Mouse (Mus musculus) hindbrain, embryonic 16.5 days (tissue): ENCODE results near the gene Tada2b. TPM values are rescaled to one million over a fixed set of nuclear protein-coding genes. Genes with fewer than 3 reads are reported as not detected.

Experiments
- ATAC-seq: fragments of 200-750 bp; cut with Nextera tagmentation; 2 replicates; pipeline ENCODE4 v1.8.0; 2017; ENCODE audit warnings: moderate TSS enrichment, moderate library complexity
- H3K27ac ChIP-seq: fragments of 300-500 bp; sonication (generic); 2 replicates; pipeline ENCODE4 v1.5.1; 2014; ENCODE audit warnings: low read depth, mild to moderate bottlenecking, control low read depth, low read length, moderate library complexity
- H3K27me3 ChIP-seq: fragments of 300-500 bp; sonication (generic); replicated peaks from 2 replicates; pipeline ENCODE4 v1.6.1; 2014; ENCODE audit warnings: low read length; ENCODE audit not compliant: control insufficient read depth, insufficient read depth
- H3K36me3 ChIP-seq: fragments of 300-500 bp; sonication (generic); 2 replicates; pipeline ENCODE4 v1.6.1; 2014; ENCODE audit warnings: mild to moderate bottlenecking, low read length, moderate library complexity, mixed read lengths; ENCODE audit not compliant: control insufficient read depth, insufficient read depth
- H3K4me1 ChIP-seq: fragments of 300-500 bp; sonication (generic); 2 replicates; pipeline ENCODE4 v1.6.1; 2014; ENCODE audit warnings: low read depth, low read length; ENCODE audit not compliant: control insufficient read depth, insufficient read depth
- H3K4me2 ChIP-seq: fragments of 300-500 bp; sonication (generic); 2 replicates; pipeline ENCODE4 v1.6.1; 2014; ENCODE audit warnings: mild to moderate bottlenecking, low read length, control low read depth, moderate library complexity
- H3K4me3 ChIP-seq: fragments of 300-500 bp; sonication (generic); 2 replicates; pipeline ENCODE4 v1.5.1; 2014; ENCODE audit warnings: mild to moderate bottlenecking, low read length, control low read depth, moderate library complexity
- H3K9ac ChIP-seq: fragments of 300-500 bp; sonication (generic); 2 replicates; pipeline ENCODE4 v1.6.1; 2014; ENCODE audit warnings: low read depth, mild to moderate bottlenecking, control low read depth, low read length, moderate library complexity
- H3K9me3 ChIP-seq: fragments of 300-500 bp; sonication (generic); 2 replicates; pipeline ENCODE4 v1.6.1; 2014; ENCODE audit warnings: mild to moderate bottlenecking, low read length, moderate library complexity; ENCODE audit not compliant: control insufficient read depth
- WGBS: fragments of 180-500 bp; shearing (Covaris S2); extraction: QIAGEN DNeasy Blood & Tissue Kit; methylation state at CpG from one replicate; pipeline ENCODE4 v1.1.7; 2014; 5-methylcytosine and 5-hydroxymethylcytosine counted together
- polyA plus RNA-seq: library from polyadenylated mRNA; unstranded; fragments of >200 nt; fragmentation: Nextera tagmentation; extraction: Ambion mirVana; gene quantifications from 2 replicates; pipeline ENCODE4 v1.2.1, GENCODE M21; 2015

Tada2b gene
- polyA plus RNA-seq, 1 experiment from 2014 or later: 3.6 TPM

GRCm38 (mm10) chr5:36485306-36485705 is 1.2 kb upstream of the Tada2b start:
- H3K36me3 ChIP-seq: peaks cover 3% of the 10 kb centered on the region; the same call in 1 of the 2 replicates
- ATAC-seq: no peak
- H3K9me3 ChIP-seq: no peaks in the 10 kb centered on the region
- H3K4me1 ChIP-seq: peaks cover 31% of the 10 kb centered on the region
- H3K4me2 ChIP-seq: peak overlapping the region; percentile 67
- peak overlapping the region; percentile 65; the same call in 1 of the 2 replicates for H3K9ac ChIP-seq
- H3K27ac ChIP-seq: no peak overlapping the region
- H3K4me3 ChIP-seq: peak overlapping the region; percentile 94
- H3K27me3 ChIP-seq: no peaks in the 10 kb centered on the region
- 42% methylated on average over 19 of the region's 19 CpGs for WGBS

GRCm38 (mm10) chr5:36483203-36484101 is 633 bp downstream of the Tada2b start:
- Histone ChIP-seq H3K27me3 (no peaks in the 10 kb centered on the region), H3K9ac (peak overlapping the region; percentile 90), H3K4me3 (peak overlapping the region; percentile 94), H3K36me3 (peaks cover 3% of the 10 kb centered on the region; the same call in 1 of the 2 replicates), H3K27ac (peak overlapping the region; percentile 86), H3K4me1 (peaks cover 40% of the 10 kb centered on the region), H3K4me2 (peak overlapping the region; percentile 93), H3K9me3 (no peaks in the 10 kb centered on the region)
- WGBS: 1% methylated on average over 39 of the region's 58 CpGs
- ATAC-seq: peak; percentile 28

- H3K4me1 ChIP-seq: peaks cover 40% of the 10 kb centered on the region
- H3K4me2 ChIP-seq: no peak overlapping the region
- H3K9me3 ChIP-seq: no peaks in the 10 kb centered on the region
- no peak overlapping the region for H3K9ac ChIP-seq
- no peak overlapping the region for H3K4me3 ChIP-seq
- WGBS: 77% methylated on average over 1 of the region's 1 CpGs
- no peak overlapping the region for H3K27ac ChIP-seq
- ATAC-seq: no peak
- no peaks in the 10 kb centered on the region for H3K27me3 ChIP-seq
- peaks cover 3% of the 10 kb centered on the region; the same call in 1 of the 2 replicates for H3K36me3 ChIP-seq
Measured at GRCm38 (mm10) chr5:36481114-36481513, 3.0 kb downstream of the Tada2b start.

- Histone ChIP-seq H3K36me3 (peaks cover 4% of the 10 kb centered on the region; the same call in 1 of the 2 replicates), H3K4me3 (no peak overlapping the region), H3K9ac (no peak overlapping the region), H3K27me3 (no peaks in the 10 kb centered on the region), H3K4me2 (no peak overlapping the region), H3K9me3 (no peaks in the 10 kb centered on the region), H3K4me1 (peaks cover 40% of the 10 kb centered on the region), H3K27ac (no peak overlapping the region)
- 91% methylated on average over 4 of the region's 4 CpGs for WGBS
- ATAC-seq: no peak
Measured at GRCm38 (mm10) chr5:36480398-36480797, 3.7 kb downstream of the Tada2b start.

GRCm38 (mm10) chr5:36479735-36480134 is 4.3 kb downstream of the Tada2b start:
- no peak overlapping the region for H3K27ac ChIP-seq
- H3K9me3 ChIP-seq: no peaks in the 10 kb centered on the region
- 74% methylated on average over 2 of the region's 2 CpGs for WGBS

GRCm38 (mm10) chr5:36478540-36479420 is 5.3 kb downstream of the Tada2b start:
- Histone ChIP-seq H3K36me3 (peaks cover 10% of the 10 kb centered on the region; the same call in 1 of the 2 replicates), H3K27ac (no peak overlapping the region), H3K4me1 (peaks cover 34% of the 10 kb centered on the region), H3K9me3 (no peaks in the 10 kb centered on the region), H3K4me2 (no peak overlapping the region), H3K9ac (no peak overlapping the region), H3K27me3 (no peaks in the 10 kb centered on the region), H3K4me3 (no peak overlapping the region)
- WGBS: 93% methylated on average over 6 of the region's 6 CpGs
- no peak for ATAC-seq

More at GRCm38 (mm10) chr5:36479735-36480134, 4.3 kb downstream of the Tada2b start:
- no peak overlapping the region for H3K4me3 ChIP-seq
- H3K36me3 ChIP-seq: peaks cover 6% of the 10 kb centered on the region; the same call in 1 of the 2 replicates
- ATAC-seq: no peak
- no peak overlapping the region for H3K9ac ChIP-seq
- H3K4me2 ChIP-seq: no peak overlapping the region
- H3K27me3 ChIP-seq: no peaks in the 10 kb centered on the region
- peaks cover 34% of the 10 kb centered on the region for H3K4me1 ChIP-seq

- H3K4me1 ChIP-seq: peaks cover 25% of the 10 kb centered on the region
- no peak overlapping the region for H3K4me3 ChIP-seq
- no peak for ATAC-seq
- H3K9me3 ChIP-seq: no peaks in the 10 kb centered on the region
- H3K36me3 ChIP-seq: peaks cover 16% of the 10 kb centered on the region
- no peak overlapping the region for H3K9ac ChIP-seq
- 95% methylated on average over 3 of the region's 3 CpGs for WGBS
- no peaks in the 10 kb centered on the region for H3K27me3 ChIP-seq
- no peak overlapping the region for H3K4me2 ChIP-seq
- no peak overlapping the region for H3K27ac ChIP-seq
Measured at GRCm38 (mm10) chr5:36477486-36477885, 6.6 kb downstream of the Tada2b start.

- H3K4me3 ChIP-seq: no peak overlapping the region
- no peaks in the 10 kb centered on the region for H3K9me3 ChIP-seq
- H3K27me3 ChIP-seq: no peaks in the 10 kb centered on the region
- no peak overlapping the region for H3K9ac ChIP-seq
- peaks cover under 1% of the 10 kb centered on the region; the same call in 1 of the 2 replicates for H3K4me1 ChIP-seq
- no peak for ATAC-seq
- peaks cover 40% of the 10 kb centered on the region for H3K36me3 ChIP-seq
- H3K27ac ChIP-seq: no peak overlapping the region
- H3K4me2 ChIP-seq: no peak overlapping the region
- WGBS: 88% methylated on average over 5 of the region's 5 CpGs
Measured at GRCm38 (mm10) chr5:36474283-36474682, 9.8 kb downstream of the Tada2b start.
